Mouse (Mus musculus) thymus, postnatal 10 days (tissue): ENCODE results near the gene Fgd2.

Experiments used
- DNase-seq, 2 experiments: peaks; one replicate each; pipeline ENCODE4 v3.0.0; 2021; ENCODE audit warnings: low spot score in 2 of 2

Fgd2 gene

DNA sequence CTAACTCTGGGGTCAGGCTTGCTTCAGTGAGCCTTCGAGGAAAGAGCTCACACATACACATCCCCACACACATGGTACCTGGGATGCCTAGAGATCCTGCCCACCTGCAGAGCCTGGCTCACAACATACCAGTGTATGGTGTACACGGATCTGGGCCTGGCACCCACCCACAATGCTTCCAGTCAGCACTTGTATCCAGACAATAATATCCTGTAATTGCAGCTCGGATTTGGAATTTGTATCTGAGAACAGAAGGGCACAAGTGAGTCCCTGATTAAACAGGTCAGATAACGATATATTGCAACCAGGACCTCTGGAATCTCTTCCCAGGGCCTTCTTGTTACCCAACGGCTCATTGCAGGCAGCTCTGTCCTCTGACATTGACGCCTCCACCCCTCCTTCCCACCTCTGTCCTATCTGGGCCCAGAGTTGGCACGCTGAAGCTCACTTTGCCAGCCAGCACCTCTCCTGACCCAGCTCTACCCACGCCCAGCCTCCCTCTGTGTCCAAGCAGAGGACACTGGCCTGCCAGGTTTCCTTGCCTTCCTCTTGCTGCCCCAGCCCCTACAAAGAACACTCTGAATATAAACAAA lies 62.3 kb downstream of the Fgd2 start:
- DNase-seq, result no peak

DNA sequence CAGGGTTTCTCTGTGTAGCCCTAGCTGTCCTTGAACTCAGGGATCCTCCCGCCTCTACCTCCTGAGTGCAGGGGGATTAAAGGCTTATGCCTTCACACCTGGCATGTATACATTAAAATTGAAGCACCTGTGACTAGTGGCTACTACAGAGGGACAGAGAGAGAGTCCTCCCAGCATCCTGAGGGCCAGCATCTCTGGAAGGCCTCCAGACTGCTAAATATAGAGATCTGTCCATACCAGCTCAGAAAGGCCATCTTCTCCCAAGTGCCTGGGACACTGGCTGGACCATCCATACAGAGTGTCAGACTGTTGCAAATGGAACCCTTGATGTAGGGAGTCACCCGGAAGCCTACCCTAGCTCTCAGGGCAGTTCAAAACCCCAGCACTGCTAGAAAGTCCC lies 63.3 kb downstream of the Fgd2 start:
- no peak for DNase-seq

DNA sequence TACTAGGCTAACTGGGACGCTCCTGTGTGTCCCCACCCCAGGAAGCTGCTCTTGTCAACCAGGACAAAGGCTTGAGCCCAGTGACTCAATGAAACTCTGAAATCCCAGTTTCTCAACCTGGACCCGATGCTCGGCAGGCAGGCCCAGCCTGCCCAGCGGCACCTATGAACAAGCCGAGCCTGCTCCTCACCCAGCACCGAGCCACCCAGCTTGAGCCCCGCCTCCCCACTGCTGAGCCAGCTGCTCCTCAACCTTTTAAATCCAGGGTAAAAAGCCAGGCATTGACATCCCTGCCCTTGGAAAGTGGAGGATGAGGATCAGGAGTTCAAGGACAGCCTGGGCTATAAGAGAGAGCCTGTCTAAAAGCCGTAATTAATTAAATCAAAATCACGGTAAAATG lies 64.6 kb downstream of the Fgd2 start:
- DNase-seq, result no peak

DNA sequence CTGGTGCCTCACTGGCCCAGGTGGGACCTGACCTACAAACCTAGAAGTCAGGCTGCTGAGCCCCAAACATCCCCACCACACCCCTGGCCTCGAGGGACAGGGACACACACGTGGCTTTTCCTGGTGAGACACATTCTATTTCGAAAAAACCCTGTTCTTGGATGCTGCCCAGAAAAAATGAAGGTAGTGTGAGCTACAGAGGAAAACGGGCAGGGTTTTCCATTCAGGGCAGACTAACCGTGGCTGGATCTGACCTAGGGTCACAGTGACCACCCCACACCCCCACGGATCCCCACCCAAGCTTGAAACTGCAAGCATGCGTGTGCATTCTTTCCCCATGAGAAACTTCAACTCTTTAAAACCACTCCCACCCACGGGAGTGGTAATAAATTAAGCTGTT lies 67.5 kb downstream of the Fgd2 start:
- DNase-seq, result no peak

DNA sequence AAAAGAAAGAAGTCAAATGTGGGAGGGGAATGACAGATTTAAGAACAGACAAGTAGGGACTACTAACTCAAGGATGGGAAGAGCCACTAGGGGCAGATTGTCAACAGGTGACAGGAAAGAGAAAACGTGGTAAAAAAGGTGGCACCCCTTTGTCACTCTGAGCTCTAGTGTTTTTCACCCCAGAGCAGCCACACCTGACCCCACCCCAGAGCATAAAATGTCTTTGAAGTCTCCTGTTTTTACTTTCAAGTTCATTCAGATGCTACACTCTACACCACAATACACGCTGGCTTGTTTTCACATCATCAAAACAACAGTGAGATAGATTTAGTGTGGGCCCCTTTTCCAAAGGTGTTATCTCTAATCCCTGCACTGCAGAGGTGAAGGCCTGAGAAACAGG lies 68.1 kb downstream of the Fgd2 start:
- peak in 1 of 2 experiments; percentile 20 for DNase-seq
